Mouse (Mus musculus): Measurements from ENCODE around the gene Dip2b.

Gene Dip2b

DNA sequence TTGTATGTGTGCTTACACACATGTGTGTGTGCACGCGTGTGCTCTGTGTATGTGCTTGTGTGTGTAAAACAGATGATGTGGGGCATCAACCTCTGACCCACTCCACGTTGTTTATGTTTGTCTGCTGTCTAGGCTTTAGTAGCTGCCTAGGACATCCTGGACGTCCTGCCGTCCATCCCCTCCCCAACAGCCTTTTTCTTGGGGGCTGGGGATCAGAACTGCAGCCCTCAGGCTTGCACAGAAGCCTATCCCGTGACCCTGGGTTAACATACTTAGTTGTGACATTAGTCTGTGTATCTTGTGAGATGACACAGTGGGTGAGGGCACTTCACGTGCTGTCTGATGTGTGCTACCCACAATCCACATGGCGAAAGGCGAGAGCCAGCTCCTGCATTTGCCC is 139.1 kb downstream of the Dip2b start:
- DNase-seq (ENCODE audit: low read depth, low spot score), result no peak

DNA sequence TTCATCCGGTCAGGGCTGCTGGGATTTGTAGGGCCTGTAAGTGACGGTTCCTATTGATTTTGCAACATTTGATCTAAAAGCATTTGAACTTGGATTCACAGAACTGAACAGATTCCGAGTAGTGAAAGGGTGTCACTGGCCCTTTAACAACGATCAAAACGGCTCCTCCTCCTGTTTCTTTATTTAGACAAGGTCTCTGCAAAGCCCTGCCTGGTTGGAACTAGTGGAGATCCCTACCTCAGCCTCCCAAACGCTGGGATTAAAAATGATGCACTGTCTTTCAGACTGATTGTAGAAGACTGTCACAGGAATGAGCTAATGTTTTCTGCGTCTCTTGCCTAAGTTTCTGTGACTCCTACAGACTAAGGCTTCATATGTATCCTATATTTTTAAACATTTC is 140.0 kb downstream of the Dip2b start:
- no peak for DNase-seq (ENCODE audit: low read depth, low spot score)

DNA sequence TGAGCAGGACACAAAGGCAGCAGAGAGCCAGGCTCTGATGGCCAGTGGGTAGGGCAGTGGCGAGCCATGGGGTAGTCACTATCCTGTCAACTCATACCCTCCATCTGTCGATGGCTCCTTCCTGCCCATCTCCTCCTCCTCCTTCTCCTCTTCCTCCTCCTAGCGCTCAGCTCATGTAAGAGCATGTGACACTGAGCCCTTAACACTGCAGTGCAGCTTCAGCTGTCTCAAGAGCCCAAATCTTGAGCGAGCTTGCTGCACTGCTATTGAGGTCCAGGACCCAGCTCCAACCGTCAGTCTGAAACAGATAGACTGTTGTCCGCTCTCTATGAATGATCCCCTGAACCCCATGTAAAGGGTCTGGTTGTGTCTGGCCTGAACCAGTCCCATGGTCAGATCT is 141.2 kb downstream of the Dip2b start:
- DNase-seq (ENCODE audit: low read depth, low spot score), result no peak

DNA sequence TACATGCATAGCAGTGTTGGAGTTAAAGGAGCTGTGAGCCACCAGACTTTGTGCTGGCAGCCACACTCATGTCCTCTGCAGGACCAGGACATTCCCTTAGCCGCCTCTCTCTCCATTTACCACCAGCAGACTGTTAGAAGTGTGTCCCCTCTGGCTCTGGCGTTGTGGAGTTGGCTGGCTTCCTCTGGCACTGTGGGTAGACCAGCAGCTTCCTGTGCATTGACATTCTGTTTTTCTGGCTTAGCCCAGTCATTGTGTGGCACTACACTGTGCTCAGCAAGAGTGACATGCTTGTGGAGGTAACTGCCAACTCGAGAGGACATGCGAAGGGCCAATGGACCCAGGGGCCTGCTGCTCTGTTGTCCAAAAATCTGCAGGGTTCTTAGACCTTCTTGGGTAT is 141.8 kb downstream of the Dip2b start:
- DNase-seq (ENCODE audit: low read depth, low spot score), result no peak

DNA sequence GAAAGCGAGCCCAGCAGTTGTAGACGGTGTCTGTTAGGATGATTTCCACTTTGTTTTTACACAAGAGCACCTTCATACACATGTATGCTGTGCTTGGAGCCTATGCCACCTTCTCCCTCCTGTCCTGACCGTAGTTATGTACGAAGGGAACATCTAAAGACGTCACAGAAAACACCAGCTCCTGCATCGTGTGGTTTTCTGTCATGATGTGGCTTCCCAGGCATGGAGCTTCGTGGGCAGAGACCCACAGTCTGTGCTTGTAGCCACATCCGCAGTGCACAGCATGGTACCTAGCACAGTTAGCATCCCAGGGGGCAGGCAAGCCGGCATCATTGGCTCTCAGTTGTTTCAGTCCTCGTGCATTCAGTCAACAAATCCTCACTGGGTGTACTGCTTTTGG is 143.4 kb downstream of the Dip2b start:
- no peak for DNase-seq (ENCODE audit: low read depth, low spot score)

DNA sequence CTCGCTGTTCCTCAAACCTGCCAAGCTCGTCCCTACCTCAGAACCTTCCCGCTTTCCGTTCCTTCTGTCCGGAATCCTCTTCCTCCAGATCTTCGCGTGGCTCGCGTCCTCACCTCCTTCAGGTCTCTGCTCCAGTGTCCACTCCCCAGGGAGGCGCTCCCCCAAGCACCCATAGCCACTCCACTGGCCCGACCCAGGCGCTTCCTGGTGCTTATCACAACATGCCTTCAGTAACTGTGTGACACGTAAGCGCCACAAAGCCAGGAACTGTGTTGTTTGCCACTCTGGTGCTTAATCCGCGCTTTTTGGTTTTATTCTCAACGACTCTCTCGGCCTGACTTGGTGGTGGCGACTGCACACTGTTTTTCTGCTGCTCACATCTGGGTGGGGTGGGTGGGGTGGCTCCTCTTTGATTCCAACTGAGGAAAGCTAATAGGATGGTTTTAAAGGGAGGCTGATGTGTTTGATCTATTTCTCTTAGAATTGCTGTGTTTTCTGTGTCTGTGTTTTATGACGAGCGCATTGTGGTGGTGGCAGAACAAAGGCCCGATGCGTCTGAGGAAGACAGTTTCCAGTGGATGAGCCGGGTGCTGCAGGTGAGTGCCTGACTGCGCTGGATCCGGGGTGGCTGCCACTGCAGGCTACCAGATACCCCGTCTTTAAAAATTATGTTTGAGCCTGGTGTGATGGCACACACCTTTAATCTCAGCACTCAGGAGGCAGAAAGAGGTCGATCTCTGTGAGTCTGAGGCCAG is 144.2 kb downstream of the Dip2b start:
- no peak for DNase-seq (ENCODE audit: low read depth, low spot score)

DNA sequence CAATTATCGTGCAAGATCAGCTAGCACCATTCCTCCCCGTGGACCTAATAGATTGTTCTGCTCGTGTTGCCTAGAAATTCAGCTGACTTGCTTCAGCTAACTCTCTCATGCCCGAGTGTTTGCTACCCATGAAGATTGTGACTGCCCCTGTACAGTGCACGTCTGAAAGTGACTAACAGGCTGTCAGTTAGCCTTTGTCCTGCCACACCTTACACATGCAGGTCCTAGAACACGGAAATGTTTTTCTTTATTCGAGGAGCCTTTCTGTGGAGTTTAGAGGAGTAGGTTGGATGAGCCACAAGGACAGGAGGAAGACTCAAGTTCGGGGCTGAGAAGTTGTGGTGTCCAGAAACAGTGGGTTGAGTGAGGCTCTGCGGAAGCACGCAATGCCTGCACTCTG is 145.0 kb downstream of the Dip2b start:
- DNase-seq (ENCODE audit: low read depth, low spot score), result no peak

DNA sequence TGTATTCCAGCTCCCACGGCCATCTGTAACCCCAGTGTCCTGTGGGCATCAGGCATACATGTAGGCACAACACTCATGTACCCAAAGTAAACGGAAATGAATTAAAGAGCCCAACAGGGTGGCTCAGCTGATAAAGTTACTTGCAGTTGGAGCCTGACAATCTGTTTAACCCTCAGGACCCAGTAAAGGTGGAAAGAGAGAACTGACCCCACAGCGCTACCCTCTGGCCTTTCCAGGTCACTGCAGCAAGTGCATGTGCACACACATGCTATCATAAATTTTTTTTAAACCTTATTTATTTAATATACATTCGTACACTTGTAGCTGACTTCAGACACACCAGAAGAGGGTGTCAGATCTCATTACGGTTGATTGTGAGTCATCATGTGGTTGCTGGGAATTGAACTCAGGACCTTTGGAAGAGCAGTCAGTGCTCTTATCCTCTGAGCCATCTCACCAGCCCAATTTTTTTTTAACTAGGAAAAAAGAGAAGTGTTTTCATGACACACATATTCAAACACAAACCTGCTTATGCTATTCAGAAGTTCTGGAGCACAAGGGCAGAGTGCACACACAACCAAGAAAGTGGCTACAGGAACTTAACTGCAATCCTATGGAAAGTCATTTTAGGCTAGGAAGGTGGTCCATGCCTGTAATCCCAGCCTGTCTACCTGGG is 146.5 kb downstream of the Dip2b start:
- no peak for DNase-seq (ENCODE audit: low read depth, low spot score)

DNA sequence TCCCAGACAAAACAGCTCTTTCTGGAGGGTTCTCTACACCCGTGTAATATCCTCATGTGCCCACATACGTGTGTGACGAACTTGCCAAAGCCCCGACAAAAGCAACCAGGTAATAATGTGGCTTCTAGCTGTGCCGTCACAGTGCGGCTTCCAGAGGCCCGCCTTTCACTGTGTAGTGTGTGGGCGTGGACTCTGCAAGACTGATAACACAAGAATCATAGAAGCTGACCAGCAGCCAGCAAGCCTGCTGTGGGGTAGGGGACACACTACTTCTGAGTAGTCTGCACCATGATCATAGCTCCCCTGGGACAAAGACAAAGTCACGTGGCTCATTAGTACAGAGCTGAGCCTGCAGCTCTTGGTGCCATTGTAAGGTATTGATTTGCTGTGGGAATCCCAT is 147.8 kb downstream of the Dip2b start:
- no peak for DNase-seq (ENCODE audit: low read depth, low spot score)

DNA sequence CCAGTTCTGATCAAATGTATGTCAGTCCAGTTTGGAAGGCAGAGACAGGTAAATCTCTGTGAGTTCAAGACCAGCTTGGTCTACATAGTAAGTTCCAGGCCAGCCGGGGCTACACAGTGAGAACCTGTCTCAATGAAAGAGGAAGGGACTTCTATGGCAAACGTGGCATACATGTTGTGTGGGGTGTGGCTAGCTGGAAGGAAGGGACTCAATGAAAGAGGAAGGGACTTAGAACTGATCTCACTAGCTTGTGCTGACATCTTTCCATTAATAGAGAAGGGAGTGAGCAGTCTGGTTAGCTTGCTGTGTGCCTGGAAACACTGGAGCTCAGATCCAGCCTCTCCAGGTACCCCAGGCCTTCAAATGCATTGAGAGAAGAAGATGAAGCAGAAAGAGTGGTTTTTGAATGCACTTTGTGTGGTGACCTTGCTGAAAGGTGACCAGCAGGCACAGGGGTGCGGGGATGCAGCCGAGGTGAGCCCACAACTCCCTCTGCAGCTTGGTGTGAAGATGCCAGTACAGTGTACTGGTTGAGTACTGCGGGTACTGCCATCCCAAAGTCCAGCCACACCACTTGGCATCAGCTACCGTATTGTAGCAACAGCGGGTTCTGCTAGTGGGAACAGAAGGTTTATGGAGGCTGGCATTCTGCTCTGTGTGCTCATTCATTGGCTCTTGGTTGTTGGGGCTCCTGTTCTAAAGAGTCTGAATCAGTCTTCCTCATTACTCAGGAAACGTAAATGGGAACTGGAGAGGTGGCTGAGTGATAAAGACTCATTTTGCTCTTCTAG is 148.6 kb downstream of the Dip2b start:
- DNase-seq (ENCODE audit: low read depth, low spot score), result no peak

DNA sequence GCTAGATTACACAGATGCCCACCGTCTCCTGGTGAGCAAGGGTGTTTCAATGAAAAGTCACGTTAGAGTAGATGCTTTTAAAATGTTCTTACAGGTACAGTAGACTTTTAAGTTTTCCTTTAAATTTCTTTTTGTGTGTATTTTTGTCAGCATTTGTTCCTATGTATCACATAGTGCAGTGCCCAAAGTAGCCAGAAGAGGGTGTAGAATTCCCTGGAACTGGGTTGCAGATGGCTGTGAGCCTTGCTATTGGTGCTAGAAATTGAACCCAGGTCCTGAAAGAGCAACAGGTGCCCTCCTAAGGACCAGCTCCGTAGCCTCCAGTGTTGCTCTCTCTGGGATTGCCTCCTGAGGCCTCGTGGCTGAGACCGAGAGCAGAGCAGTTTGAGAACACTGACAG is 150.1 kb downstream of the Dip2b start:
- DNase-seq (ENCODE audit: low read depth, low spot score), result no peak

DNA sequence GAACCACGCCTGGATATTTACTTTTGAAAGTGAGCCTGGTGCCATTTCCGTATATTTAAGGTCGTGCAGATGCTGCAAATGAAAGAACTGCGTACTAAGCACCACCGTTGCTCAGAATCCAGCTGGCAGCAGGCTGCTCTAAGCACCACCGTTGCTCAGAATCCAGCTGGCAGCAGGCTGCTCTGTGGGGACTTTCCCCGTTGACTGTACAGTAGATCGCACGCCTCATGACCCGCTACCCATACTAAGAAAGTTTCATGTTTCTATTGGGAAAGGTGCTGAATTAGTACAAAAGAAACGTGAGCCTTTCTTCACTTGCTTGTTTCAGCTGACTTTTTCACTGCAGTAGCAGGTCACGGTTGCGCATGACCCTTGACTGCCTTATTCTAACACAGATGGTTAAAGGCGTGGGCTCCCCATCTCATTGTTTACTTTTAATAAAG is 150.5 kb downstream of the Dip2b start:
- DNase-seq (ENCODE audit: low read depth, low spot score), result no peak

DNA sequence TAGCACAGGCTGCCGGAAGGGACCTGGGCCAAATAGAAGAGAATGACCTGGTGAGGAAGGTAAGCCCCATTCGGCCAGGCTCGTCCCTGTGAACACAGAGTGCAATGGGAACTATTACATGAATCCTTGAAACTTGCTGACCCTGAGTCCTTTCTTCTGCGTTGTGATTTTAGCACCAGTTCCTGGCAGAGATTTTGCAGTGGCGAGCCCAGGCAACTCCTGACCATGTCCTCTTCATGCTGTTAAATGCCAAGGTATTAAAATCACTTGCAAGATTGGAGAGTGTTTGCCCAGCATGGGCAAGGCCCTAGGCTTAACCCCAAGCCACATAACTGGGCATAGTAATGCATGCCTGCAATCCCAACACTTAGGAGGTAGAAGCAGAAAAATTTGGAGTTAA is 151.6 kb downstream of the Dip2b start:
- DNase-seq (ENCODE audit: low read depth, low spot score), result no peak

DNA sequence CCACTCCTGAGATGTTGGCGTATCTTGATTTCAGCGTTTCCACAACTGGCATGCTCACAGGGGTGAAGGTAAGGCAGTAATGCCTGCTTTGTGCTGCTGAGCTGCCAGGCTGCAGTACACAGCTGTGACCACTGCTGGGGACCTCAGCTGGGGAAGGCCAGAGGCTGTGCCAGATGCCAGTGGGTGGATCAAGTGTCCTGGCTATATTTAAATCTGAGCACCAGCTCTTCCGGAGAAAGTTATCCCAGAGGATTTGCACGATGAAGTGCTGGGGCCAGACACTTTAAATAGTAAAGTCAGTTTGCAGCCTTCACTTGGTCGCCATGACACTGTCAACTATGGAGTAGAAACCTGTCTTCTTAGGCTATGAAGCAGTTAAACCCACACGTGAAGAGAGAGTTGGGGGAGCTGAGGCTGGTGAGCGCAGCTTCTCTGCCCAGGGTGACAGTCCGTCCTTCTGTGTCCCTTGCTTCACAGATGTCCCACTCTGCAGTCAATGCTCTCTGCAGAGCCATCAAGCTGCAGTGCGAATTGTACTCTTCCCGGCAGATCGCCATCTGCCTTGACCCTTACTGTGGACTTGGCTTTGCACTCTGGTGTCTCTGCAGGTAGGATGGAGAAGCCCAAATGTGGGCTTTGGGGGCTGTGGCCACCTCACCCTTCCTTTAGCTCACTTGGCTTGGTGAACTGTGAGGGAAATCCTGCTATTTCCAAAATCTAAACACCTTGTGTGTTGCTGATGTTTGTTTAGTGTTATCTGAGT is 160.7 kb downstream of the Dip2b start:
- no peak for DNase-seq (ENCODE audit: low read depth, low spot score)

DNA sequence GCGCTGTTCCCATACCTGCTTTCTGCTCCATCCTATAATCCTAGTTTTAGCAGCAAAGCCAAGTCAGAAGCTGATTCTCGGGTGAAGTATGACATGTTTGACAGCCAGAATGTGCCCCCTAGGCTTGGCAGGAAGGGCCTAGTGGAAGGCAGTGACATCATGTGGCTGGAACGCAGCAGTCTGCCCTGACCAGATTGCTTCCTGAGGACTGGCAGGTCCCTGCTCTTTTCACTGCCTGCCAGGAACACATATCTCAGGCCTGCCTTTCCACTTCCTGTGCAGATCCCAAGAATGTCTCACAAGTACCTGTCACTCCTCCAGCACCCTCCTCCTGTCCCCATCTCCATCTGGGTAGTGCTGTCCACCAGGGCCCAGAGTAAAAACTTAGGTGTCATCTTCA is 161.3 kb downstream of the Dip2b start:
- no peak for DNase-seq (ENCODE audit: low read depth, low spot score)

DNA sequence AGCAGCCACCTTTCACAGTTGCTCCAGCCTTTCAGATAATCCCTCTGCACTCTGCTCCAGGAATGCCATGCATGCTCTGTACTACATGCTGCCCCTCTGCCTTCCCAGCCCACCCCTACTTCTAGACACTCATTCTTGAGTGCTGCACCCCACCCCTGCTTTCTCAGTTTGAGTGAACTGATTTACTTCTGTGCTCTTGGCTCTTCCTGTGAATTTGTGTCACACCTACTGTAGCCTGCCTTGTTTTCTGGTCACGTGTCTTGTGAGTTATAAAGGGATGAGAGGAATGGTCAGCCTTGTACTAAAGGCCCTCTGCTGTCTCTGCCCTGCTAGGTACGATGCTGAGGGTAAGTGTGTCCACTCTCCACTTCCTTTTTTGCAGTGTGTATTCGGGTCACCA is 163.3 kb downstream of the Dip2b start:
- DNase-seq (ENCODE audit: low read depth, low spot score), result no peak

DNA sequence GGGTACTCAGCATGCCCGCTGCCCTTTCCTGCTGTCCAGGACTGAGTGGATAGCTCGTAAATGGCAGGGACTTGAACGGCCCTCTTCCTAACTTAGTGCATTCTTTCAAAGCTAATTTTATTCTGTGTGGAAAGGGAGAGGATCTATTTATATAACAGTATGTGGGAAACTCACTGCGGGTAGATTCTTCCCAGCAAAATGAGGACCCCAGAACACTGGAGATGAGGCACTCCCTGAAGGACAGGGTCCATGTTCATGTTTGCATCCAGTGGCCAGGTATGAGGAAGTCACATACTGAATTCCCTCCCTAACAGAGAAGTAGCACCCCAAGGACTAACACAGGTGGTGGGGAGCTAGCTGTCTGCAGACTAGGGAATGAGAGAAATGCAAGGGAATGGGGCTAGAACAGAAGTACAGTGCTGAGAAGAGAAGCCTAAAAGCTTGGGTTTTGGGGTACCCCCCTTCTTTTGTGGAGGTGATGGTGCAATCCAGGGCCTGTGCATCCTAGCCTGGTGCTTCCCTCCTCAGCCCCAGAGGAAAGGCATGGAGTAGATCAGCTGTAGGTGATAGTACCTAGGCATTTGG is 164.1 kb downstream of the Dip2b start:
- DNase-seq (ENCODE audit: low read depth, low spot score), result no peak

DNA sequence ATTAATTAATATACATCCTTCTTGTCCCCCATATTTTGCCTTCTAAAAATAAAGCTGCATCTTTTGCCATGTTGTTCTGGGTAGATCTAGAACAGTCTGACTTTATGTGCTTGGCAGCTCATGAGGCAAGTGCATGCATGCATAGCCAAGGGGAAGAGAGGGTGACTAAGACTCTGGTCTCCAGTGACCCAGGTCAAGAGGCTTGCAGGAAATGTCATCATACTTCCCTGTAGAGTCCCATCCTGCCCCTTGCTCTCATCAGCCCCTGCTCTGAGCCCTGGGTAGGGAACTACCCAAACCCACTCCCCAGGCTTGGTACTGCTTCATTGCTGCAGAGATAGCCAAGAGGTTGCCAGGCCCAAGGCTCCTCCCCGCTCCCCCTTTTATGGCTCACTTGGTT is 166.1 kb downstream of the Dip2b start:
- no peak for DNase-seq (ENCODE audit: low read depth, low spot score)

DNA sequence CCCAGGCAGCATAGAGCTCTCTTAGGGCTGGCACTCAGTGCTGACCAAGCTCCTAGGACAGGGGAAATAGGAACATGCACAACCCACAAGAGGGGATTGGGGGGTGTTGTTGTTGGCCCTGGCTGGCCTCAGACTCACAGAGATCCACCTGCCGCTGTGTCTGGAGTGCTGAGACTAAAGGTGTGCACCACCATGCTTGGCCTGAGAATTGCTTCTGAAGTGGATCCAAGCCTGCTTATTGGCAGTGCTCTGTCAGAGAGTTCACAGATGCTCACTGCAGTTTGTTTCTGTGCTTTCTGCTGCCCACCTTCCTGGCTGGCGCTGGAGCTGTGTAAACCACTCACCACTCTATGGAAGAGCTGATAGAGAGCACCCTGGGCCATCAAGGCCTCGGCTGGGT is 171.5 kb downstream of the Dip2b start:
- no peak for DNase-seq (ENCODE audit: low read depth, low spot score)

DNA sequence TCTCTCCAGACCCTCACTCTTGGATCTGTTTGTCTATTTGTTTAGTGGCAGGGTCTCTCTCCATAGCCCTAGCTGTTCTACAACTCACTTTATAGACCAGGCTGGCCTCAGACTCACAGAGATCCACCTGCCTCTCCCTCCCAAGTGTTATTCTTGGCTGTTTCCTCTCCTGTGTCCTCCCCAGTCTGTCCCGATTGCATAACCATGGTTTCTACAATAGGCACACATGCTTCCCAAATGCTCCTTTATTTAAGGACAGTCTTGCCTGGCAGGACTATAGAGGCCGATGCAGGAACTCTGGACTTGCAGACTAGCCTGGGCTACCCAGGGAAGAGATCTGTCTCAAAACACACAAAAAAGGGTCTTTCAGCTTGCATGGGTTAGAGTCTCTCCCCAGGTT is 174.9 kb downstream of the Dip2b start:
- DNase-seq (ENCODE audit: low read depth, low spot score), result no peak

DNA sequence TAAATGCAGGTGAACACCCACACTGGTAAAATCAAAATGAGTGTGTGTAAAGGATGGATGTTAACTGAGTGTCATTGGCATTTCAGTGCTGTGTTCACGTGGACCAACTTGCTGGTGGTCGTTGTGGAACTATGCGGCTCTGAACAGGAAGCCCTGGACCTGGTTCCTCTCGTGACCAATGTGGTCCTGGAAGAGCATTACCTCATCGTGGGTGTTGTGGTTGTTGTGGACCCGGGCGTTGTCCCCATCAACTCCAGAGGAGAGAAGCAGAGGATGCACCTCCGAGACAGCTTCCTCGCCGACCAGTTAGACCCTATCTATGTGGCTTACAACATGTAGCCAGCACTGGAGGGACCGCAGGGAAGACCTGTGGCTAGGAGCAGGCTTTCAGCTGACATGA is 176.6 kb downstream of the Dip2b start:
- no peak for DNase-seq (ENCODE audit: low read depth, low spot score)

DNA sequence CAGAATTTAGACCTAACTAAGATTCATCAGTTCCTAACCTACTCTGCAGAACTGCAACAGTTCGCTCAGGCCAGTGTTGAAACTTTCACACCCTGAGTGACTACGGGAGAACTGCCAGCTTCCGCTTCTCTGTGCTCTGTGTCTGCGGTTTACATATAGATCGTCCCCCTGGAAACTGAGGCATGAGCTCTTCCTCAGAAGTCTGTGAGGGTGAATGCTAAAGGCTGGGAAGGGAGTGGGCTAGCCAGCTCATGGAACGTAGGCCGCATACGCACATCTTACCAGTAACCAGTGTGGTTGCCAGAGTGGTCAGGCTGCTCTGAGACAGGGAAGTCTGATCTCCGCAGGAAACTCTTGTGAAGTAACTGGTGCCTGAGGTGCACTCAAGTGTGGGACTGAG is 177.7 kb downstream of the Dip2b start:
- DNase-seq (ENCODE audit: low read depth, low spot score), result no peak
